Mouse (Mus musculus) heart, adult 9 months (tissue): ENCODE measurements around the gene Ankrd33.

Experiments
- DNase-seq, 2 experiments: peaks; one replicate each; pipeline ENCODE4 v3.0.0; 2022; ENCODE audit warnings: low spot score in 2 of 2

Gene Ankrd33

DNA sequence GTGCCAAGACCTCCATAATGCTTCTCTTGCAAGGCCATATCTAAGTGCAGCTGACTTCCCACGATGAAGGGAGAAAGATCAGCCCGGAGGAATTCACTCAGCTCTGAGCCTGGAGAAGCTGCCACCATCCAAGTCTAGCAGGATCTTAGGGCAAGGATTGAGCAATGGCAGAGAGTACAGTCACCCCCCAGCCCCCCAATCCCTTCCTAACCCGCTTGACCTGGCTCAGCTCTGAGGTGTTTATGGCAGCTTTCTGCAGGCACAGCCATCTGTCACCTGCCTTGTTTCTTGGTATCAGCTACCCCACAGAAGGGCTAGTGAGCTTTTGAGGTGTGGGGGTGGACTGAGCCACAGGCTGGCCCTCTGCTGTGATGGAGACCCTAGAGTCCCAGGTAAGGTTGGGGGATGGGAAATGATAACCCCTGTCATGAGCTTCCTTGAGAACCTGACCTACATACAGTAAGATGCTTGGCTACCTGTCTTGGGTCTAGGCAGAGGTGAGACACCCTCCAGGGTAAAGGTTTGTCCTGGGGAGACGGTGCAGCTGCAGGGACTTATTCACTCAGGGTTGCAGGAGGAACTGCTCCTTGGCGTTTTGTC lies at the start of gene Ankrd33:
TSS of gene Ankrd33 (plus strand) at position 245 of the 600 bp plus-strand sequence.
- DNase-seq: no peak

DNA sequence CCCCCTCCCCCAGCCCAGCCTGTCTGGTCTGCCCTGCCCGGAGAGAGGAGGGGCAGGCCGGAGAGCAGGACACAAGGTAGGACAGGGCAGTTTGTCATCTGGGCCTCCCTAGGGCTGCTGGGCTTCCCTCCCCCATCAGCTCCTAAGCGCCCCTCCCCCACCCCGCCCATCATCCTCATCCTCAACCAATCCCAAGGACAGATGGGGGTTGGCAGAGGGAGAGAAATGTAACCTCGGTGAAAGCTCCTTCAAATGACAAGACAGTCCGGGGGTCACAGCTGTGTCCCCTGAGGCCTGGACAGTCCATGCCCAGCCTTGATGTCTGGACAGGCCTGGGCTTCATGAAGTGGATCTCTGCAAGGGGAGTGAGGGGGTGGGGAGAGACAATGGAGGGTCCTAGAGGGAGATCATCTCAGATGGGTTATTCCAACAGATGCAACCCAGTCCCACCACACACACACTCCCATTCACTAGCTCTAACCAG lies 49.1 kb upstream of the Ankrd33 start:
- no peak for DNase-seq

DNA sequence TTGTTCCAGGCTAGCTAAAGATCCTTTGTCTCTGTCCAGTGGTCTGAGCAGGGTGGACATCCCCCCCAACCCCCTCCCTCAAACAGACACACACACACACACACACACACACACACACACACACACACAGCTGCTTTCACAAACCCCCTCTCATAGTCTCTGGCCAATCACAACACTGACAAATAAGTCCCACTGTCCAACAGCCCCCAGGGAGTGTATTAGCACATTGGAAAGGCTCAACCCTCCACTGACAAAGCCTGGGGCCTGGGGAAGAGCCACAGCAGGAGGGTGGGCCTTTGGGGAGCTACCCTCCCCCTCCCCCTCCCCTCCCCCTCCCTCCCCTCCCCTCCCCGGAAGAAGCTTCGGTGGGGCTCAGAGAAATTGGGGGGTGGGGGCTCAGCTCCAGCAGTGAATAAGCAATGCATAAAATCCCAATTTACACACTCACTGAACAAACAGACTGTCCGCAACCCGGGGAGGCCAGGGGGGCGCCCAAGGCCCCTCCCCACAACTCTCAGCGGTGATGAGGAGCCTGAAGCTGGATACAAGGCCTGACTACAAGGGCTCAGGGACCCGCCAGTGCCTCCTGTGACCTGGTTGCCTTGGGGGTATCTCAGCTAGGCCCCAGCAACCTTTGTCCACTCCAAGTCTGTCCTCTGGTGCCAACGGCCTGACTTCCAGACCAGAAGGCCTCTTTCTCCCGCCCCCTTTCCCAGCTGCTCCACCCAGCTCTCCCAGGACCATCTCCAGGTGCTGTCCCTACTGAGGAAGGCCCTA lies 48.4 kb upstream of the Ankrd33 start:
- no peak for DNase-seq

DNA sequence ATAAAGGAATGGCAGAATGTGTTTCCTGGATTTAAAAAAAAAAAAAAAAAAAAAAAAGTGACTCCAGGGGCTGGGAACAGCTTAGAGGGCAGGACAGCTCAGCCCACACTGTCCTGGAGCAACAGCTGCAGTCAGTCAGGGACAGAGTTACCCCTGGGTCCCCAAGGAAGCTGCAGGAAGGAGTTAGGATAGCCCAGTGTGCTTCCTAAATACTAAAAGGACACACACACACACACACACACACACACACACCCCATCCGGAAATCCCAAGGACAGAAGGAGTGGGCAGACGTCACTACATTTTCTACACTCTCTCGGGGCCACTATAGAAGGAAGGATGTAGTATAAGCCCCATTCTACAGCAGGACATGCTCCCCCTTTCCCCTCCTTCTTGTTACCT lies 47.5 kb upstream of the Ankrd33 start:
- peak; percentile 70 to 73 for DNase-seq

DNA sequence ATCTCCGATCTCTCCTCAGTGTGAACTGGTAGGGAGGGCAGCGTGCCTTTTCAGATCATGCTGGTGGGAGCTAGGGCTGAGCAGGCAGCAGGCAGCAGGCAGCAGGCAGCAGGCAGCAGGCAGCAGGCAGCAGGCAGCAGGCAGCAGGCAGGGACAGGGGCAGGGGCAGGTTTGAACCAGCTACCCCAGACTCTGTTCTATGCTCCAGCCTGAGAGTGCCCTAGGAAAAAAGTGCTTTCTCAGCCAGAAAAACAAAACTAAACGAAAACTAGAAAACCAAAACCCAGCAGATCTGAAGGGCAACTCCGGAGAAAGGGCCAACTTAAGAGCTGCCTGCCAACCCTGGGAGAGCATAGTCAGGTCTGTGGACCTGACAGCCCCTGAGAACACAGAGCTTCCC lies 46.9 kb upstream of the Ankrd33 start:
- DNase-seq: no peak

DNA sequence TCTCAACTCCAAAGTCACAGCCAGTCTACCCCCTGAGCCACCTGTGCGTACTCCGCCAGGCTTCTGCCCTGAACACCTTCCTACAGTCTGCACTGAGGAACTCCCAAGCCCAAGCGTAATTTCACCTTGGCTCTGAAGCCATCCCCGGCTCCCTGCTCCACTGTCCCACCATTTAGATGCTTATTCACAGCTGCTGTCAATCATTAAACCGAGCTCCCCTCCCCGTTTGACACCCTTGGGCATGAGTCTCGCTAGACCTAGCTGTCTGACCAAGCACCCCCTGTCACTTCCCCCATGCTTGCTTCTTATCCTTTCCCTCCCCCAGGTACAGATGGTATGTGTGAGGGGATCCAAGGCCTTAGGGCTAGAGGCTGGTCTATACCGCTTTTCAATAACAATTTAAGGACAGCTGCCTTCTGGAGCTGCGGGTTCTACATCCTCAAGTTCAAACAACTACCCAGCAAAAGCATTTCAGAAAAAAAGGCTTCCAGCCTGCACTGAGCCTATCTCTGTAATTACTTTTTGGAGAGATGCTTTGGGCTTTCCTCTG lies 45.8 kb upstream of the Ankrd33 start:
- DNase-seq: no peak

DNA sequence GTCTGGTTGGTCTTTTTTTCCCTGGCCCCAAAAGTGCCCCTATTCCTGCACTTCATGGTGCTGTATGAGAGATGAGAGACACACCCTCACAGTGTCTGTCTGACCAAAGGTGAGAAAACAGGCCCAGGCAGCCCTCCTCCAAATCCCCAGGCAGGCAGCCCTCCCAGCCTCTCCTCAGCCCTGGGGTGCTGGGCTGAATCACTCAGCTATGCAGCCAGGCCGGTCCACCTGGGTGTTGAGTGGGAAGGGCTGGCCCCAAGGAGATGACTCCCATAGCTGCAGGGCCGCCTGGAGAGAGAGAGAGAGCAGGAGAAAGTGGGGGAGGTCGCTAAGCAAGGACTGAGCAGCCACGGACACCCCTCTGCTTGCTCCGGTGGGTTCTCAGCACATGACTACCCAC lies 44.8 kb upstream of the Ankrd33 start:
- no peak for DNase-seq

DNA sequence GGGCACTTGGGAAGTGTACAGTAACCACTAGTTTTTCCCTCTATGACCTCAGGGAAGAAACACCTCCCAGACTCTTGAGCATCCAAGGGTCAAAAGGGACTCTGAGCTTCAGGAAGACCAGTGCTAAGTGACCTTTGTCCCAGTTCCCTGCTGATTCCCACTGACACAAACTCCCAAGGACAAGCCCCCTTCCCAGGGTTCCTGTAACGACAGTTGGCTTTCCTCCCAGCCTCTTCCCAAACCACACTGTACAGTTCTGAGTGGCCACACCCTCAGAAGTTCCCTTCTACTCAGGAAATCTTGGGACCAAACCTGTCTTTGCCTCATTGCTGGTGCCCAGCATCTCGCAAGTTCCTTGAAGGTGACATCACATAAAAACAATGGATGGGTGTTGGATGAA lies 42.8 kb upstream of the Ankrd33 start:
- DNase-seq: no peak

DNA sequence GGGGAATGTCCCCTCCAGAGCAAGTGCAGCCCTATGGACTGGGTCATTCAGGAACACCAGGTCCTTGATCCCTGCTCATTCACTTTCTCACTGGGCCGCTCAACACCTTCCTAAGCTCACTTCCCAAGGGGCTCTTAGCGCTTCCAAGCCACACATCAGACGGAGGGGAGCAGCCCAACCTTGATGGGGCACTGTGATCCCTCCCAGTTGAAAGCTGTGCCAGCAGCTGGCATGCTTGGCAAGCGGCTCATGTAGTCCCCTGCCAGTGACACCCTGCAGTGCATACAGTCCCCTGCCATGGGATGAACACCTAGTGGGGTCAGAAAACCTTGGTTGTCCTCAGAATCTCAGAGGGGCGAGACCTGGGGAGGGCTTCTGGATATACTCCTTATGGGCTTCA lies 41.5 kb upstream of the Ankrd33 start:
- DNase-seq: no peak

DNA sequence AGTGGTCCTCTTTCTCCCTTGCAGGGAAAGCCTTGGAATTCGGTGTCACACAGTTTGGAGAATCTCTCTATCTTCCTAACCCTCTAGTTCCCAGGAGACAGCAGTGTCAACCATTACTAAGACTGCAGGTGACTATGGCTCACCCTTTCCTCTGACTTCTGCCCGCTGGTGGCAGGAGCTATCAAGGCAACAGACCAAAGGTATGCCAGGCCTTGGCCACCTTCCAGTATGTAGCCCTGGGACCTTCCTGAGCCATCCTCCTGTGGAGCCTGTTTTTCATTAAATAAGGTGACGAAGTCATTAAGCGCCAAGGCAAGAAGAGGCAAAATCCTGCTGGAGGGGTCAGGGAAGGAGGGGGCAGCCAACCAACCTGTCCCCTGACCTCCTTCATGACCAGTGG lies 40.4 kb upstream of the Ankrd33 start:
- DNase-seq: no peak

DNA sequence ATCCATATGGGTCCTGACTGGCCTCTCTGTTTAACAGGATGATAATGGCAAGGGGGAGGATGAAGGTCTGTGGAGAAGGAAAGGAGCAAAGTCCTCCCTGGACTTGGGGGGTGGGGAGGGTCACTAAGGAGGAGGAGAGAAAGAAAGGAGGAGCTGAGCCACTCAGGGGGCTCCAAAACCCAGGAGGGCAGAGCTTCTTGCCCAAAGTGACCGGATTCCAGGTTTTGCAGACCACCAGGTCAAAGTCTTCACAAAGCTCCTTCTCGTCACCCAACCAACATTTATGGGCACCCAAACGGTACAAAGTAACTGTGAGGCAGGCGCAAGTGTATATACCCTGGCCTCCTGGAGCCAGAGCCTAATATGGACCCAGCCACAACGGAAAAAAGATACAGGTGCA lies 39.9 kb upstream of the Ankrd33 start:
- no peak for DNase-seq

DNA sequence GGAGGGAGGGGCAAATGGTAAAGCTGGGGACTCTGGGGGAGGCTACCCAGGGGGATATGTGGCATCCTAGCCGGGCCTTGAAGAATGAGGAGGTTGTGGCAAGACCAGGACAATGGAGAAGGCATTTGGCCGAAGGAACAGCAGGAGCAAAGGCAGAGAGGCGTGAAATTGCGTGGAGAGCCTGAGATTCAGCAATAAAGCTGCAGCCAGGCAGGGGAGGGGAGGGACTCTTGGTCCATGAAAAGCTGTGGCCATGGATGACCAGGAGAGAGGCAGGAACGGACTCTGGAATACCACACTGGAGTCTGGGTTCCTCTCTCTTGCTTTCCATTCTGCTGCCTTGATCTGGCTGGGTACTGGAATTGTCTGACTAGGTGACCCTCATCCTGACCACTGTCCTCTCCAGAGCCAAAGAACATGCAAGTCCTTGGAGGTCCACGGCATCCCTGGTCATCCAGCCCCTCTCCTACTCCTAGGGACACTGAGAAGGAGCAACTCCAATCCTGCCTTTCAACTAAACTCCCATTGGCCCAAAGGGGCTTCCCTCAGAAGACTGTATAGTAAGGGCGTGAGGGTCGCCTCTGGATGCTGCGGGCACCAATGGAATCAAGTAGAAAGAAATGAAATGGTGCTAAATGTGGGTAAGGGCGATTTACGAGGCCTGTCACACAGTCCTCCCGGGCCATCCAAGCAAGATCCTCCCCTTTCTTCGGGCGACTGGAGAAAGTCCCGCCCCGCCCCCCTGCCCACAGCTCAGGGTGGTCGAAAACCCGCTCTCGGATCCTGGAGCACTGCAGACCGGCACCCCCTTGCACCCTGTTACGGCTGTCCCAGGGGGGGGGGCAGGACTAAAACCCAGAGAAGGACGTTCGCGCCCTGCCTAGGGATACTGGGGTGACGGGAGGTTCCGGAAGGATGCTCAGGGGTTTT lies 39.2 kb upstream of the Ankrd33 start:
- DNase-seq: no peak

DNA sequence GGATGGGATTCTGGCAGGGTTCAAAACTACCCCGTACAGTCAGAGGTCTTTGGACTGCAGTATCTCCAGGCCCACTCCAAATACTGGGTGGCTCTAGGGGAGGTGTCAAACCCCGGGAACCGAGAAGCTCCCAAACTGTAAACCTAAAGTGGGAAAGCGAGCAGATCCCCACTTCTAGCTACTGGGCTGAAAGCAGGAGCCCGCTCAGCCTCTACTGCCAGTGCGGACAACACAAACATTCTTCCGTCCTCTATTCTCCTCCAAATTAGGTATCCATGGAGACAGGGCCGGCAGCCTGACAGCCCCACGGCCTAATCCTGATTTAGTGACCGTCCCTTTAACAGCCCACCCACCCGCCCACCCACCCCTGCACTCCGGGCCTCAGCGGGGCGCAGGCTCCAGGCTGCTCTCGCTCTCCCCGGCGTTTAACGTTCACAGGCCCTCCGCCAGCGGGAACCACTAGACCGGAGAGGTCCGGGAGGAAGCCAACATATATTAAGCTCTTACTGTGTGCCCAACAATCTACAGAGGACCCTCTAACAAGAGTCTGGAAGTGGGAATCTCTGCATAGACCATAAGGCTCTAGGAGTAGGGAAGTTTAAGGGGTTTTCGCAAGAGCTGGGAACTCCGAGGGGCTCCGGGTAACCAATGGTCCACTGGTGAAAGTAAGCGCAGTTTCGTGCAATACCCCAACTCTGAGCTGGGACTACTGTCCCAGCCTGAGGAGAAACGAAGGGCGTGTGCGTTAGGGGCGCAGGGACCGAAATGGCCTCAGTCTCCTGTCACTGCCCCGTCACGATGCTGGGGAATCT lies 38.3 kb upstream of the Ankrd33 start:
- no peak for DNase-seq

DNA sequence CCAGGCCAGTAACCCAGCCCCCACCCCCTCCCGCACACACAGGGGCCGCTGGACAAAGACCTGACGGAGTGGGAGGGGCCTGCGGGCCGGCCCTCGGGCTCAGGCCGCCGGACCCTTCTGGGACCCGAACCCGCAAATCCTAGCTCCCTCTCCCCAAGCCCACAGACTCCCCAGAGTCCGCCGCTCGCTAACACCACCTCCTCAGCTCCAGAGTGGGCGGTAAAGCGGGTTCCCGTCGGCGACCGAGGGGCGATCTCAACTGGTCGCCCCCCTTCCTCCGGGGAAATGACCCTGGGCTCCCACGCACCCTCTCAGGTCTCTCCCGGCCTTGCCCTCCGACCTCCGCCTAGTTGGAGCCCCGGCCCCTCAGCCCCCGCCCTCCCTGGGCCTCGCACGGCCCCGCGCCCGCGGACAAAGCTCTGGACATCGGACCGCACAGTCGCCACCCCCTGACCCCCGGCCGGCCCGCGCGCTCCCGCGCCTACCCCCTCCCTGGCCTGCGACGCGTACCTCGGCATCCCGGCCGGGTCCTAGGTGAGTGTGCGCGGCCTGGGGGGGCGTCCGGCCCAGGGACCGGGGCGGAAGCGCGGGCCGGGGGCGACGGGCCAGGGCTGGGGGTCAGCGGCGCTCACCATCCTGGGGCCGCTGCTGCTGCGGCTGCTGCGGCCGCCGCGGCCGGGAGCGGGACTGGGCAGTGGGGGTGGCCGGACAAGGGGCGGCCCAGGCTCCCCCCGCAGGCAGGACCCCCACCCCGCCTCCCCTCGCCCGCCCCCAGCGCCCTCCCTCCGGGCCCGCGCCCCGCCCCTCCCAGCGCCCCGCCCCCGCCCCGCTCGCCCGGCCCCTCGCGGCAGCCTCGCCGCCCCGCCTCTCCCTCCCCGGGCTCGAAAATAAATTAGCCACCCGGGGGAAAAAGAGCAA lies 37.5 kb upstream of the Ankrd33 start, which contains the start of gene Fignl2:
TSS of gene Fignl2 (minus strand) at position 755 of the 918 bp plus-strand sequence.
- DNase-seq: peak in 1 of 2 experiments; percentile 24

DNA sequence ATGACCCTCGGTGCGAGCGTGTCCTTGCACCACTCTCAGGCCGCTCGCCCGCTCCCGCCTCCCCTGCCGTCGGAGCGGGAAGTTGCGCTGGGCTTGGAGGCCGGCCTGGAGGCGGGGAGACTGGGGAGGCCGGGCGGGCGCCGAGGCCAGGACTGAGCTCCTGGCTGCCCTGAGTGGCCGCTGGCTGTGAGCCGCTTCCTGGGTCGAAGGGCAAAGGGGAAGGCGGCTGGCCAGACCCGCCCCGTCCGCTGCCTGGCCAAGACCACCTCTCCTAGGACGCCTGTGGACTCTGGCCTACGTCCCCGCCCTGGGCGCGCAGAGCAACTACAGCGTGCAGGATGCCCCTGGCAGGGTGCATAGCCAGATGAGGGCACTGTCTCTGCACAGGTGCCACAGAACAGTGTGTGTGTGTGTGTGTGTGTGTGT lies 36.8 kb upstream of the Ankrd33 start:
- DNase-seq: peak; percentile 92 to 93

DNA sequence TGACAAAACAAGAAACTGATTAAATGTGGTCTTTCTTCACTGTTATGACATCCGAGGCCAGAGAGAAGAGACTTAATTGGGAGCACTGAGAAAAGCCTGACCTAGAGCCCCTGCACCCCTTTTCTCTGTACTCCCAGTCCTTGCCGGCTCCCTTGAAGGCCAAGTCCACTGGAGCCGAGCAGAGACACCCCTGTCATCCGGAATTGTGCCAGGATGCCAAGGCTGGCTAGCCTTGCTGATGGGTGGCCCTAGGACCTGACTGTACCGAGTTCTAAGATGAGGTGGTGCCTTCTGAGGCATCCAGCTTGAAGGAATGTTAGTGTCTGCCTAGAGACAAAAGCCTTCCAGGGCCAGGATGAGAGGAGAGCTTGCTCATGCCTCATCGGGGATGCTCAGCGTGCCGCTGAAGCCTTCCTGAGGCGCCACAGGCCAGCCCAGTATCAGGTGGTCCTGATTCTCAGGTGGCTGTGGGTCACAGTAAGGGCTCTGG lies 35.5 kb upstream of the Ankrd33 start:
- no peak for DNase-seq

DNA sequence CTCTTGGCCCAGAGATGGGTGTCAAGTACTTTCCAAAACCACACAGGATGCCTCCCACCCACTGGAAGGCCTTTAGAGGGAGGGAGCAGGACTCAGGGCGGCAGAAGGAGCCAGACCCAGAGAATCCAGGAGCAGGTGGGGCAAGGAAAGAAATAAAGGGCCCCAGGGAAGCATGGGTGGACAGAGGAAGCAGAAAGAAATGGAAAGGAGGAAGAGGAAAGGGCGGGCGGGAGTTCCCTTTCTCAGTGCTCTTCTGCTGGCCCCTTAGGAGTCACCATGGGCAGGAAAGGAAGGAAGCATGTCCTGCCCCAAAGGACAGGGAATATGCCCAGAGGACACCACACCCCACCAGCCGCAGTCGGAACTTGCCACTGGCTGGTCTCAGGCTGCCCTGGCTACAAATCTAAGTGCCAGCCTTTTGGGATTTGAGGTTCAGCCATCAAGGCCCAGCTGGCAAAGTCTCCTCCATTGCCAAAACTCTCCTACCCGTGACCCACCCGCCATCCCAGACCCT lies 34.5 kb upstream of the Ankrd33 start:
- peak in 1 of 2 experiments; percentile 60 for DNase-seq

DNA sequence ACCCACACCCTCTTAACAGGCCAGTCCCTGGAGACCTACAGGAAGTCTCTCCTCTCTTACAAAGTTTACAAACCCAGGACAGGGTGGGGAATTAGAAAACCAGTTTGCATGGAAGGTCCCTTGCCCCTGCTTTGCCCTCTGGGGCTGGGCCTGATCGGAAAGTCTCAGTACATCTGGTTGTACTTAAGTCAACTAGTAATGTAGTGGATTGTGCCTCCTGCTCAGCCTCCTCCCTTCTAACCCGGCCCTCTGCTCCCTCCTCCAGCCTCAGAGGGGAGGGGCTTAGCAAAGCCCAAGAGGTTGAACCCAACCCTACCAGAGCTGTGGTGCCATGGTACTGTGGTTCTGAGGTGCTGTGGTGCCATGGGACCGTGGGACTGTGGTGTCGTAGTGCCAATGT lies 33.3 kb upstream of the Ankrd33 start:
- DNase-seq: no peak

DNA sequence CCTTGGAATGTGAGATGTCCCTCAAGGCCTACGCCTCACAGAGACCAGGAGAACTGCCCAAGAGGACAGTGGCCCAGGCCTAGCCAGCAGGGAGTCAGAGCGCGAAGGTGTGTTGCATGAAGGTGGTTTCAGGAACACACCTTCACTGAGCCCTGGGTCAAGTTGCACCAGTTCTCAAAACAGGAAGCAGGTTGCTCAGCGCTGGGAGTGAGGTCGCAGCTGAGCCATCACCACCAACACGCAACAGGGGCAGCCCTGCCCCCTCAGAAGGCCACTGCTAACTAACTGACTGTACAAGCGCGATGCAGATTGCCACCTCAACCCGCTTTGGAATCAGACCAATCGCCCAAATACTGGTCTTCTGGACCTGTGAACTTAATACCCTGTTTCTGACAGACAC lies 31.1 kb upstream of the Ankrd33 start:
- no peak for DNase-seq

DNA sequence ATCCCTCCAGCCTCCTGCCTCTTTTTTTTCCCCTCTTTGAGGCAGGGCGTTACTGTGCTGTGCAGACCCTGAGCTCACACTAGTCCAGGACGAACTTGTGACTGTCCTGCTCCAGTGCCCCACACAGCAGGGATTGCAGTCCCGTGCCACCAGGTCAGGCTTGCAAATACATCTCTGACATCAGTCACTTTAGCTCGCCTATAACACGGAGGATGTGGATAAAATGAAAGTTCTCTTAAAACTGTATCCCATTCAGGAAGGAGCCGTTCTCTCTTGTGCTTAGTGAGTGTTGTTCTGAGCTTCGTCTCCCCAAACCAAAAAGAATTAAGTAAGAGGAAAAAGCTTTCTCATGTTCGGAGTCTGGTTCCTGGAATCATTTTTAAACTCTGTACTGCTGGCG lies 29.1 kb upstream of the Ankrd33 start:
- no peak for DNase-seq
